ENCODE assay signal across 8 mouse cellular contexts in genomic region chr2:29493396-29494031, GRCm38 (mm10).
DNase-seq lines count a peak whose midpoint lies in the region; TF ChIP-seq lines count a peak whose summit lies in the region.

No protein-coding gene starts in this region.

- WGBS in thymus, adult 2 months = 93% methylated on average over 9 of the region's 9 CpGs

- no peak overlapping the region for H3K4me3 ChIP-seq in thymus, adult 2 months (ENCODE audit: control insufficient read depth, insufficient read depth, low read length)

- DNase-seq in testis, postnatal 14 days (ENCODE audit: low spot score) = peak; percentile 18
- no peak for DNase-seq in testis, postnatal 10 days (ENCODE audit: low spot score)
- DNase-seq in heart, adult 9 months (ENCODE audit: low spot score in 2 of 2) = peak; percentile 39 to 42
- peak; percentile 29 for DNase-seq in kidney, adult 9 months
- no peak for DNase-seq in adipocyte (ENCODE audit: low spot score)
- DNase-seq in layer of hippocampus, adult 11-12 months (ENCODE audit: low spot score) = no peak
- no peak for DNase-seq in urinary bladder, postnatal 14 days (ENCODE audit: low spot score)
- no peak for DNase-seq in thymus, adult 2 months

- no peaks in the 10 kb centered on the region for H3K27me3 ChIP-seq in thymus, adult 2 months (ENCODE audit: control insufficient read depth, insufficient read depth, low read length)

- TF ChIP-seq CTCF in thymus, adult 2 months (IDR thresholded peaks at IDR 0.05; ENCODE audit: borderline replicate concordance, control insufficient read depth, extremely low read depth, insufficient read depth, low read length, poor library complexity) = no peak

- H3K36me3 ChIP-seq in thymus, adult 2 months (ENCODE audit: control insufficient read depth, insufficient read depth, low read length) = no peaks in the 10 kb centered on the region

- no peaks in the 10 kb centered on the region for H3K4me1 ChIP-seq in thymus, adult 2 months (replicated peaks; ENCODE audit: control insufficient read depth, insufficient read depth, low read length)

- H3K27ac ChIP-seq in thymus, adult 2 months (ENCODE audit: control insufficient read depth, insufficient read depth, low read length) = no peak overlapping the region

- TF ChIP-seq POLR2A in thymus, adult 2 months (IDR thresholded peaks at IDR 0.05; ENCODE audit: control insufficient read depth, extremely low read depth, insufficient read depth, low read length, poor library complexity) = no peak

Comparison
In these comparisons a context has a peak if more than half of its experiments do, and no peak if none do; other contexts are left out.
1. DNase-seq: peak in testis, postnatal 14 days (single experiment), heart, adult 9 months (2 of 2) and kidney, adult 9 months (single experiment); none in testis, postnatal 10 days (single experiment), adipocyte (single experiment), layer of hippocampus, adult 11-12 months (single experiment), urinary bladder, postnatal 14 days (single experiment) and thymus, adult 2 months (single experiment).